8 mouse cellular contexts compared by ENCODE assay signal in genomic region chr12:116077074-116077854, GRCm38 (mm10). TPM values are rescaled to one million over a fixed set of nuclear protein-coding genes. Genes with fewer than 3 reads are reported as not detected.
DNase-seq lines count a peak whose midpoint lies in the region; ATAC-seq and TF ChIP-seq lines count a peak whose summit lies in the region.

TSS of gene Vipr2 (plus strand) at chr12:116077726.

- H3K36me3 ChIP-seq in hindbrain, postnatal 0 days (ENCODE audit: insufficient read depth, low read length): no peaks in the 10 kb centered on the region
- no peaks in the 10 kb centered on the region for H3K36me3 ChIP-seq in liver, postnatal 0 days (replicated peaks; ENCODE audit: insufficient read depth, low read length)
- H3K36me3 ChIP-seq in neural tube, embryonic 12.5 days: no peaks in the 10 kb centered on the region

- no peak for TF ChIP-seq EP300 in liver, postnatal 0 days (IDR thresholded peaks at IDR 0.05; ENCODE audit: low read depth)

- WGBS in hindbrain, postnatal 0 days: 4% methylated on average over 33 of the region's 33 CpGs
- WGBS in liver, postnatal 0 days (ENCODE audit: insufficient replicate concordance): 8% methylated on average over 33 of the region's 33 CpGs
- WGBS in neural tube, embryonic 12.5 days: 5% methylated on average over 33 of the region's 33 CpGs

- DNase-seq in right cerebral cortex, postnatal 14 days: peak; percentile 35
- no peak for DNase-seq in right cerebral cortex, postnatal 36 days (ENCODE audit: low spot score in 2 of 2)
- peak; percentile 66 for DNase-seq in cerebellum, adult 9-11 months
- DNase-seq in gastrocnemius, adult 8-10 months (ENCODE audit: low spot score in 2 of 2): peak; percentile 15 to 23
- DNase-seq in hindbrain, postnatal 0 days (ENCODE audit: low spot score): peak; percentile 48
- peak; percentile 54 for DNase-seq in liver, postnatal 0 days
- DNase-seq in thymus, postnatal 36 days: peak; percentile 61 to 67

- no peak within 1 kb of the TSS for H3K27ac ChIP-seq in hindbrain, postnatal 0 days
- no peak within 1 kb of the TSS for H3K27ac ChIP-seq in liver, postnatal 0 days (ENCODE audit: low read depth)
- no peak within 1 kb of the TSS for H3K27ac ChIP-seq in neural tube, embryonic 12.5 days

- peak; percentile 90 for ATAC-seq in hindbrain, postnatal 0 days
- peak; percentile 50 for ATAC-seq in liver, postnatal 0 days
- ATAC-seq in neural tube, embryonic 12.5 days (ENCODE audit: low FRiP score, low read depth): peak; percentile 93

- H3K9me3 ChIP-seq in hindbrain, postnatal 0 days (ENCODE audit: low read length): no peaks in the 10 kb centered on the region
- H3K9me3 ChIP-seq in liver, postnatal 0 days (ENCODE audit: low read length): no peaks in the 10 kb centered on the region
- H3K9me3 ChIP-seq in neural tube, embryonic 12.5 days: no peaks in the 10 kb centered on the region

- H3K9ac ChIP-seq in hindbrain, postnatal 0 days (replicated peaks; ENCODE audit: low read length): peak within 1 kb of the TSS; percentile 52
- peak within 1 kb of the TSS; percentile 3; the same call in 1 of the 2 replicates for H3K9ac ChIP-seq in liver, postnatal 0 days (replicated peaks)
- peak within 1 kb of the TSS; percentile 62 for H3K9ac ChIP-seq in neural tube, embryonic 12.5 days

- 0 out of 2 replicates have a peak, but pooled peaks have one; percentile 2 for TF ChIP-seq CTCF in hindbrain, postnatal 0 days (IDR thresholded peaks at IDR 0.05; ENCODE audit: low read depth)
- TF ChIP-seq CTCF in liver, postnatal 0 days (IDR thresholded peaks at IDR 0.05; ENCODE audit: low read depth): no peak

- H3K4me3 ChIP-seq in hindbrain, postnatal 0 days (ENCODE audit: low read length): peak within 1 kb of the TSS; percentile 52
- H3K4me3 ChIP-seq in liver, postnatal 0 days (ENCODE audit: low read depth, low read length): peak within 1 kb of the TSS; percentile 50
- peak within 1 kb of the TSS; percentile 52 for H3K4me3 ChIP-seq in neural tube, embryonic 12.5 days

- H3K4me2 ChIP-seq in hindbrain, postnatal 0 days (ENCODE audit: low read depth, low read length): peak within 1 kb of the TSS; percentile 93
- peak within 1 kb of the TSS; percentile 83 for H3K4me2 ChIP-seq in liver, postnatal 0 days (ENCODE audit: low read depth, low read length)
- peak within 1 kb of the TSS; percentile 94 for H3K4me2 ChIP-seq in neural tube, embryonic 12.5 days (replicated peaks)

- peaks cover 5% of the 10 kb centered on the region; the same call in 1 of the 2 replicates for H3K4me1 ChIP-seq in hindbrain, postnatal 0 days (ENCODE audit: insufficient read depth, low read length)
- H3K4me1 ChIP-seq in liver, postnatal 0 days (ENCODE audit: insufficient read depth): peaks cover 6% of the 10 kb centered on the region; the same call in 1 of the 2 replicates
- no peaks in the 10 kb centered on the region for H3K4me1 ChIP-seq in neural tube, embryonic 12.5 days

- 0 out of 2 replicates have a peak, but pooled peaks cover 5% of the 10 kb centered on the region for H3K27me3 ChIP-seq in hindbrain, postnatal 0 days (ENCODE audit: insufficient read depth, low read length)
- peaks cover 18% of the 10 kb centered on the region for H3K27me3 ChIP-seq in liver, postnatal 0 days (ENCODE audit: insufficient read depth, low read length)
- H3K27me3 ChIP-seq in neural tube, embryonic 12.5 days (replicated peaks): peaks cover 15% of the 10 kb centered on the region

RNA-seq across cellular contexts. Expression of gene Vipr2, which starts in this region (rescaled TPM):
- total RNA-seq in gastrocnemius, adult 8-10 months (2022): 1 to 10 TPM in 2 of 4 experiments, under 1 TPM in 2; 0.77 to 1.5 (median 1.0) TPM
- total RNA-seq in hindbrain, postnatal 0 days (2014; rRNA removed): 3.3 and 5.3 TPM in 2 replicates
- 0.65 and 2.0 TPM in 2 replicates for polyA plus RNA-seq in hindbrain, postnatal 0 days (2015; fragmentation: Nextera tagmentation; extraction: Ambion mirVana)
- polyA plus RNA-seq in liver, postnatal 0 days (2015; fragmentation: Nextera tagmentation; extraction: Ambion mirVana): 0.08 and 0.26 TPM in 2 replicates
- polyA plus RNA-seq in neural tube, embryonic 12.5 days (2016; fragmentation: Nextera tagmentation; extraction: Ambion mirVana): 0.63 and 0.85 TPM in 2 replicates

Comparison
In these comparisons a context has a peak if more than half of its experiments do, and no peak if none do; other contexts are left out.
1. DNase-seq: peak in right cerebral cortex, postnatal 14 days (single experiment), cerebellum, adult 9-11 months (single experiment), gastrocnemius, adult 8-10 months (2 of 2), hindbrain, postnatal 0 days (single experiment) and thymus, postnatal 36 days (2 of 2); none in right cerebral cortex, postnatal 36 days (0 of 2).
2. Peak in DNase-seq, ATAC-seq, H3K4me3 ChIP-seq, H3K9ac ChIP-seq and H3K4me2 ChIP-seq in liver, postnatal 0 days; RNA of the gene not detected or under 1 TPM.
3. Peak in ATAC-seq, H3K4me3 ChIP-seq, H3K9ac ChIP-seq and H3K4me2 ChIP-seq in neural tube, embryonic 12.5 days; RNA of the gene not detected or under 1 TPM.
4. H3K9ac ChIP-seq: peak in every context shown above with its lines; median percentile 62 in neural tube, embryonic 12.5 days; 52 in hindbrain, postnatal 0 days; 3 in liver, postnatal 0 days.
5. Peak in every context shown above with its lines, with median percentiles within 50 percentile points of each other: ATAC-seq, H3K4me2 ChIP-seq and H3K4me3 ChIP-seq.